Mouse (Mus musculus) heart, embryonic 13.5 days (tissue): ENCODE measurements around the gene Sdc4. TPM values are rescaled to one million over a fixed set of nuclear protein-coding genes. Genes with fewer than 3 reads are reported as not detected.

ENCODE experiments used
- ATAC-seq: fragments of 200-750 bp; cut with Nextera tagmentation; 2 replicates; pipeline ENCODE4 v1.8.0; 2017; ENCODE audit warnings: moderate TSS enrichment; ENCODE audit not compliant: insufficient number of reproducible peaks, low FRiP score, low TSS enrichment; ENCODE audit errors: extremely low read depth
- H3K27ac ChIP-seq: fragments of 300-500 bp; sonication (generic); replicated peaks from 2 replicates; pipeline ENCODE4 v1.5.1; 2015; ENCODE audit warnings: moderate library complexity, mild to moderate bottlenecking, inconsistent platforms
- H3K27me3 ChIP-seq: fragments of 300-500 bp; sonication (generic); replicated peaks from 2 replicates; pipeline ENCODE4 v1.6.1; 2015; ENCODE audit warnings: mild to moderate bottlenecking, inconsistent platforms
- H3K36me3 ChIP-seq: fragments of 300-500 bp; sonication (generic); 2 replicates; pipeline ENCODE4 v1.6.1; 2015; ENCODE audit warnings: mild to moderate bottlenecking, inconsistent platforms
- H3K4me1 ChIP-seq: fragments of 300-500 bp; sonication (generic); 2 replicates; pipeline ENCODE4 v1.6.1; 2015; ENCODE audit warnings: inconsistent platforms
- H3K4me2 ChIP-seq: fragments of 300-500 bp; sonication (generic); 2 replicates; pipeline ENCODE4 v1.6.1; 2015; ENCODE audit warnings: inconsistent platforms, mild to moderate bottlenecking, moderate library complexity
- H3K4me3 ChIP-seq: fragments of 300-500 bp; sonication (generic); 2 replicates; pipeline ENCODE4 v1.5.1; 2015; ENCODE audit warnings: moderate library complexity, mild to moderate bottlenecking, inconsistent platforms
- H3K9ac ChIP-seq: fragments of 300-500 bp; sonication (generic); 2 replicates; pipeline ENCODE4 v1.6.1; 2015; ENCODE audit warnings: inconsistent platforms, mild to moderate bottlenecking, moderate library complexity
- H3K9me3 ChIP-seq: fragments of 300-500 bp; sonication (generic); 2 replicates; pipeline ENCODE4 v1.6.1; 2016; ENCODE audit warnings: inconsistent platforms
- WGBS: fragments of 180-500 bp; shearing (Covaris S2); methylation state at CpG from one replicate; pipeline ENCODE4 v1.1.7; 2015; ENCODE audit warnings: mixed read lengths; 5-methylcytosine and 5-hydroxymethylcytosine counted together
- polyA plus RNA-seq: library from polyadenylated mRNA; unstranded; fragments of >200 nt; fragmentation: Nextera tagmentation; extraction: Ambion mirVana; gene quantifications from 2 replicates; pipeline ENCODE4 v1.2.1, GENCODE M21; 2015

Gene Sdc4
- polyA plus RNA-seq, 1 experiment from 2014 or later, result 36.6 TPM

DNA sequence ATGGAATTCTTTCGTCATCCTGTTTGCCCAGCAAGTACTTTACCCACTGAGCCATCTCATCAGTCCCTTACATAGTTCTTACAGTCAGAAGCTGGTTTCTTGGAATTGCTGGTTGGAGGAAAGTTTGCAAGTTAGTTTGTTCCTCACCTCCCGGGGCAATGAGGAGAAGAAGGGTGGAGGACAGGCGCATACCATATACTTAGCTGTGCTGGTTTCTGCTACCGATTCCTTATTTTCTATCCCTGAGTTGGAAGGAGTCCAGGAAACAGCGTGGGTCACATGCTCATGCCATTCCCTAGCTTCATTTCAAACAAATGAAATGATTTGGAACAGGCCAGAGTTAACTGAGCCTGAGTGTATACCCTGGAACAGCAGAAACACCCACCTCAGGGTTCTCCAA, 5.2 kb upstream of the Sdc4 start:
- Histone ChIP-seq H3K4me1 (peaks cover 45% of the 10 kb centered on the region), H3K4me3 (no peak overlapping the region), H3K36me3 (no peaks in the 10 kb centered on the region), H3K27me3 (no peaks in the 10 kb centered on the region), H3K9ac (0 out of 2 replicates have a peak overlapping the region, but pooled peaks have one; percentile 19), H3K4me2 (0 out of 2 replicates have a peak overlapping the region, but pooled peaks have one; percentile 4), H3K9me3 (no peaks in the 10 kb centered on the region), H3K27ac (0 out of 2 replicates have a peak overlapping the region, but pooled peaks have one; percentile 36)
- 52% methylated on average over 5 of the region's 5 CpGs for WGBS
- no peak for ATAC-seq

DNA sequence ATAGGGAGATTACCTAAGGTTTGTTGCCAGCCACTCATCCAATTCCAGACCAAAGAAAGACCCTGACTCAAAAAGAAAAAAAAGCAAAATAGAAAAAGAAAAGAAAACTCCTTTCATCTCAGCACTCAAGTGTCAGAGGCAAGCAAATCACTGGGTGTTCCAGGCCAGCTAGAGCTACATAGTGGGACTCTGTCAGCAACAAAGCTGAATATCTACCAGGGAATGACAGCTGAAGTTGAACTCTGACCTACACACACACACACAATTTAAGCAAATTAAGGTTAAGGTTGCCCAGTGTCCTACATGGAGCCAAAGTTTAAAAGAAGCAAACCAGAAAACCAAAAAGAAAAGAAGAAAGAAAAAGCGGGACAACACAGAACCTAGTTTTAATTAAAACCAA, 4.5 kb upstream of the Sdc4 start:
- WGBS, result 65% methylated on average over 1 of the region's 1 CpGs
- Histone ChIP-seq H3K9ac (no peak overlapping the region), H3K4me3 (no peak overlapping the region), H3K4me1 (peaks cover 45% of the 10 kb centered on the region), H3K27ac (no peak overlapping the region), H3K4me2 (no peak overlapping the region), H3K9me3 (no peaks in the 10 kb centered on the region), H3K27me3 (no peaks in the 10 kb centered on the region), H3K36me3 (no peaks in the 10 kb centered on the region)
- ATAC-seq, result no peak

DNA sequence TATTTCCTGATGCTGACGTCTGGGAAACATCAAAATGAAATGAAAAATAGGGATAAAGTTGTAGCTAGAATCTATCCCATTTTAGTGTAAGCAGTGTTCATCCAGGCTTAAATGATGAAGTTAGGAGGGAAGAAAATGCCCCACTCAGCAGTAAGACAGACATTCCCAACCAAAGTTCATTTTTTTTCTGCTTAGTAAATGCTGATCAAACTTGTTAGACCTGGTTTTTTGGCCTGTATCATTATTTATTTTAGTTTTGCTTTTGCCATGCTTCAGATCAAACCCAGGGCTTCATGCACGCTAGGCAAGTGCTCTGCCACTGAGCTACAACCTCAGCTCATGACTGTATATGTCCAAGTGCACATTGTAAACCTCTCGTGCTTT, 2.4 kb upstream of the Sdc4 start:
- WGBS, result 72% methylated on average over 3 of the region's 3 CpGs

DNA sequence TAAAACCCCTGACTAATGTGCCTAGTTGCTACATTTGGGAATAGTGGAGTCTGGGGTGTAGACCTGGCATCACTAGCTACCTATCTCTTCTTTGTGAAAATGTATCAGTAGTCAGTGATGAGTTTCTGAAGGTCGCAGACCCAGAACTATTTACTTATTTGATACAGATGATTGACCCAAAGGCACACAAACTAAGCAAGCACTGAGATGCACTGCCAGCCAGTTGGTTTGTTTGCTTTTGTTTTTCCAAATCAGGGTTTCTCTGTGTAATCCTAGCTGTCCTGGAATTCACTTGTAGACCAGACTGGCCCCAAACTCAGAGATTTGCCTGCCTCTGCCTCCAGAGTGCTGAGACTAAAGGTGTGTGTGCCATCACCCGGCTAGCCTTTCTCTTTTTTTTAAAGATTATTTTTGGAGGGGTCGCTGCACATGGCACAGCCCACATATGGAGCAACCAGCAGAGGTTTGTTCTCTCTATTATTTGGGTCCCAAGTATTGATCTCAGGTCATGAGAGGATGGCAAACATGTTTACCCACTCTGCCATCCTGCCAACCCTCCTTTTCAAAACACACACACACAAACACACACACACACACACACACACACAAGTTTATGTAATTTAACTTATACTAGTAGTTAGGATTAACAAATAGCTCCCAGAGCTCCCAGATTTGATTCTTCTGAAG, 1.9 kb upstream of the Sdc4 start:
- 80% methylated on average over 3 of the region's 3 CpGs for WGBS
- H3K4me1 ChIP-seq, result peaks cover 42% of the 10 kb centered on the region
- ATAC-seq, result no peak
- H3K9ac ChIP-seq, result no peak overlapping the region
- H3K9me3 ChIP-seq, result no peaks in the 10 kb centered on the region
- no peak overlapping the region for H3K27ac ChIP-seq
- H3K4me2 ChIP-seq, result no peak overlapping the region
- peaks cover 7% of the 10 kb centered on the region; the same call in 1 of the 2 replicates for H3K27me3 ChIP-seq
- H3K4me3 ChIP-seq, result no peak overlapping the region
- no peaks in the 10 kb centered on the region for H3K36me3 ChIP-seq

More for the DNA sequence above, 2.4 kb upstream of the Sdc4 start:
- H3K4me3 ChIP-seq, result no peak overlapping the region
- no peak overlapping the region for H3K4me2 ChIP-seq
- H3K4me1 ChIP-seq, result peaks cover 39% of the 10 kb centered on the region
- H3K36me3 ChIP-seq, result no peaks in the 10 kb centered on the region
- ATAC-seq, result no peak
- no peak overlapping the region for H3K9ac ChIP-seq
- H3K27ac ChIP-seq, result no peak overlapping the region
- peaks cover 5% of the 10 kb centered on the region; the same call in 1 of the 2 replicates for H3K27me3 ChIP-seq
- H3K9me3 ChIP-seq, result no peaks in the 10 kb centered on the region

DNA sequence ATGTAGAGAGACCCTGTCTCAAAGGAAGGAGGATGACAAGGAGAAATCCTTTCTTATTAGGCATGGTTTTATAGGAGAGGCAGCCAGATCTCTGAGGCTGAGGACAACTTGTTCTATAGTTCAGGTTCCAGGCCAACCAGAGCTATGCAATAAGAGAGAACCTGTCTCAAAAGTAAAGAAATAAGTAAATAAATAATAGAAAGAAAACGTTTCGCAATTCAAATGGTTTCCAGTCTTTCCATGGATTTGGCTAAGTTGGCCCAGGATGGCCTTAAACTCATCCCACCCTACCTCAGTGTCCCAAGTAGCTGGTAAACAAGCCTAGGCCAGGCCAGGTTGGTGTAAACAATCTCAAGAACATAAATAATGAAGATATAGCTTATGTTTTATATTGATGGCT, 1.0 kb upstream of the Sdc4 start:
- Histone ChIP-seq H3K4me2 (no peak overlapping the region), H3K27me3 (peaks cover 7% of the 10 kb centered on the region; the same call in 1 of the 2 replicates), H3K36me3 (no peaks in the 10 kb centered on the region), H3K4me3 (no peak overlapping the region), H3K9me3 (no peaks in the 10 kb centered on the region), H3K4me1 (peaks cover 46% of the 10 kb centered on the region), H3K27ac (no peak overlapping the region), H3K9ac (no peak overlapping the region)
- ATAC-seq, result no peak
- 77% methylated on average over 2 of the region's 2 CpGs for WGBS

DNA sequence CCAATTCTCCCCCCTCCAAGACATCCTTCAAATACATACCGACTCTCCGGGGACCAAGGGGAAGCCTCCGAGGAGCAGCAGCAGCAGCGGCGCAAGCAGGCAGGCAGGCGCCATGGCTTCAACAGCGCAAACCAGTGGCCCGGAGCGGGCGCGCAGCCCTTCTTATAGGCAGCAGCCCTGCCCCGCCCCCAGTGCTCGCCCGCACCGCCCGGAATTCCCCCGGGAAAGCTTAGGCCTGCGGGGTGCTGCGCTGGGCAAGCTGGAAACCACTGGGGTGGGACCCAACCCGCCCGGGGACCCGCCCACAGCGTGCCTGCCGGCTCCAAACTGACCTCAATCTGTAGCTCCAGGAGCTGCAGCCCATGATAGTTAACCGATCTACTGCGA, 643 bp downstream of the Sdc4 start:
- under 1% methylated on average over 26 of the region's 26 CpGs for WGBS
- Histone ChIP-seq H3K36me3 (no peaks in the 10 kb centered on the region), H3K9ac (peak overlapping the region; percentile 91), H3K27me3 (peaks cover 7% of the 10 kb centered on the region; the same call in 1 of the 2 replicates), H3K9me3 (no peaks in the 10 kb centered on the region), H3K27ac (peak overlapping the region; percentile 79), H3K4me3 (peak overlapping the region; percentile 78), H3K4me1 (peaks cover 51% of the 10 kb centered on the region), H3K4me2 (peak overlapping the region; percentile 88)
- peak; percentile 80 for ATAC-seq

DNA sequence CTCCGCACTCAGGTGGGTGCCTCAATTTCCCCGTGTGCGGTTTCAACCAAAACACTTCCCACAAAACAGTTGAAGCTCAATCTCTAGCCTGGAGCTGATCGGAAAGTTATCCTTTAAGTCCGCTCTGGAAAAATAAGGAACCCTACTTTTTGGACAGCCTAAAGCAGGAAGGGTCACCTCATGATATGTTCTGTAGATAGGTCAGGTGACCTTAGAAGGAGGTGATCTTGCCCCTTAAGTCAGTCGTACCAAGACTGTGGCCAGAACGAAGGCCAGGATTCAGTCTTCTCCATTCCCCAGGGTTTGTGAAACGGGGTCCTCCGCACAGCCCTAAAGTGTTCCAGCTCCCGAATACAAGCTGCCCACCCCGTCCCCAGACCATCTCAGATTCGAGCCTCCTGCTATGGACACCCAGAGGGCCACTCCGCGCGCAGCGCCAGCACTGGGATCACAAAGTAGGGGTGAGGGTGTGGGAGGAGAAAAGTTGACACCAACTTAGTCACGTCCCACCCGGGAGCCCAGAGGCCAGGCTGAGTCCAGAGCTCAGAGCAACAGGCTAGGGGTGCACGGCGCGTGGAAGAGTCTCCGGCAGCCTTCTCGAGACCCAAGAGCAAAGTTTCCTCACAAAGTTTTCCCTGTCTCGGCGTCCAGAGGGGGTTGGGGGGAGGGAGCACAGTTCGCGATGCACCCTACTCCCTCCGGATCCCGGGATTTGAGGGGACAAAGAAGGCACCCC, 1.2 kb downstream of the Sdc4 start:
- Histone ChIP-seq H3K4me2 (peak overlapping the region; percentile 88), H3K27me3 (peaks cover 7% of the 10 kb centered on the region; the same call in 1 of the 2 replicates), H3K9ac (peak overlapping the region; percentile 91), H3K4me3 (peak overlapping the region; percentile 78), H3K27ac (peak overlapping the region; percentile 79), H3K4me1 (peaks cover 55% of the 10 kb centered on the region), H3K36me3 (no peaks in the 10 kb centered on the region), H3K9me3 (no peaks in the 10 kb centered on the region)
- ATAC-seq, result peak; percentile 19; the same call in 1 of the 2 replicates
- WGBS, result 4% methylated on average over 29 of the region's 29 CpGs

DNA sequence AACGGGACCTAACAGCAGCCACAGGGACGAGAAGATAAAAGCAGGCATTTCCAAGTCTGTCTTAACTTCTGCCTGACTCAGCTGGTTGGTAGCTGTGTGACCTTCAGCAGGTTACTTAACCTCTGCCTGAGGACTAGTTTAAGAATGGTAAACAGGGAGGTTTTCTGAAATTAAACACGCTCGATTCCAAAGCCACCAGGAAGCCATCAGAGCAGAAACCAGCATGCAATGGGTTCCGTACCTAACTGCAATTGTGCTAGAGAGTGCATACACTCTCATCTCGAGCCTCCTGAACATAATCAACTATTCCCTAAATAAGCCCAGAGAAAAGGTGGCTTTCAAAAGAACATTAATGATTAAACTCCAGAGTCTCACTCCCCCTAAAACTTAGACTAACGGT, 2.0 kb downstream of the Sdc4 start:
- Histone ChIP-seq H3K4me1 (peaks cover 62% of the 10 kb centered on the region), H3K27me3 (peaks cover 7% of the 10 kb centered on the region; the same call in 1 of the 2 replicates), H3K36me3 (no peaks in the 10 kb centered on the region), H3K9me3 (no peaks in the 10 kb centered on the region), H3K4me2 (peak overlapping the region; percentile 88), H3K4me3 (peak overlapping the region; percentile 78), H3K9ac (peak overlapping the region; percentile 91), H3K27ac (no peak overlapping the region)
- 23% methylated on average over 7 of the region's 7 CpGs for WGBS
- no peak for ATAC-seq

DNA sequence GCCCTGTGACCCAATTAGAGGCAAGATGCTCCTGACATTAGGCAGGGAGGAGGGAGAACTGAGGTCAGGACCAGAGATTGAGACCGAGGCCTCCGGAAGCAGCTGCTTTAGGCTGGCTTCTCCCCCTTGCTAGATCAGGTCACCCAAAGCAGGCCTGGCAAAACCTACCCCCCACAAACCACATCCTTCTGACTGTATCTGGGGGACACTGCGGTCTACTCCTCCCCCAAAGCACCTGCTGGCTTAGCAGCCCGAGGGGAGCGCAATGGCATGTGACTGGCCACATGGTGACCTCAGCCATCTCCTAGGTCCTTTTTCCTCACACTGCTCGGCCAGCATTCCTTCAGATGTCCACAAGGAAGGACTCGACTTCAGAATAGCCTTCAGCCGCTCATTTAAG, 2.5 kb downstream of the Sdc4 start:
- 39% methylated on average over 8 of the region's 8 CpGs for WGBS
- H3K4me3 ChIP-seq, result peak overlapping the region; percentile 78
- H3K9ac ChIP-seq, result peak overlapping the region; percentile 91
- no peaks in the 10 kb centered on the region for H3K9me3 ChIP-seq
- peaks cover 7% of the 10 kb centered on the region; the same call in 1 of the 2 replicates for H3K27me3 ChIP-seq
- H3K4me1 ChIP-seq, result peaks cover 68% of the 10 kb centered on the region
- H3K27ac ChIP-seq, result no peak overlapping the region
- H3K4me2 ChIP-seq, result peak overlapping the region; percentile 88
- H3K36me3 ChIP-seq, result no peaks in the 10 kb centered on the region
- no peak for ATAC-seq

DNA sequence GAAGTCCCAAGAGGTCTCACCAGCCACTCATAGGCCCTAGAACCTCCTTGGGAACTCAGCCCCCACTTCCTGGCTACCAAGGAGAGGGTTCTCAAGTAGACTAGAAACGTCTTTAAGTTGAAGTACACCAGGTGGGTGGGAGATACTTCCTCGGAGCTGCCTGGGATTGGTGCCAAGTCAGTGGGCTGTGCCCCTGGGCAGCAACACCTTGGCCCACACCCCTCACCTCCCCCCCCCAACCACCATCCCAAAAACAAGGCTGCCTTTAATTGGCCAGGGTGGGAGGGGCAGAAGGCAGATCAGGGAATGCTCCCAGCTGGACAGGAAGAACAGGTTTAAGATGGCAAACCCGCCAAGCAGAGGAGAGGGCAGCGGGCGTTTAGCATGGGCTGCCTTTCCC, 3.4 kb downstream of the Sdc4 start:
- H3K9me3 ChIP-seq, result no peaks in the 10 kb centered on the region
- 76% methylated on average over 5 of the region's 5 CpGs for WGBS
- H3K9ac ChIP-seq, result no peak overlapping the region
- ATAC-seq, result no peak
- peaks cover 77% of the 10 kb centered on the region for H3K4me1 ChIP-seq
- no peak overlapping the region for H3K4me3 ChIP-seq
- H3K27me3 ChIP-seq, result peaks cover 7% of the 10 kb centered on the region; the same call in 1 of the 2 replicates
- no peaks in the 10 kb centered on the region for H3K36me3 ChIP-seq
- H3K4me2 ChIP-seq, result no peak overlapping the region
- no peak overlapping the region for H3K27ac ChIP-seq

DNA sequence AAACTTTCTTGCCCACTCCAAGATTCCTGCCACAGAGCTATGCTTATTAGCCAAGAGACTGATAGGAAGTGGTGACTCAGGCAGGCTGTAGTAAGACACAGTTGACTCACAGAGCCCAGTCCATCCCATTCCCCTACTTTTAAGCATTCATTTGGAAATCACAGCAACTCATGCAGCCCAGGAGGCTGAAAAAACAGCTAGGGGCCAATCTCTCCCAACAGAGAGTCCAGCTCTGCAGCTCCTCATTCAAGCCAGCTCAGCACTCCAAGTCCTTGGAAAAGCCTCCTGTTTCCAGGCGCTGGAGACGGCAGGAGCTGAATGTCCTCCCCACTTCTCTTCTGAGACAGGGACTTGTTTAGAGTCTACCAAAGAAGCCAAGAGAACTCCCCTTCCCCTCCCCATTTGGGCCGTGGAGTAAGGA, 4.7 kb downstream of the Sdc4 start:
- H3K9me3 ChIP-seq, result no peaks in the 10 kb centered on the region
- no peak overlapping the region for H3K4me3 ChIP-seq
- no peak for ATAC-seq
- H3K9ac ChIP-seq, result 0 out of 2 replicates have a peak overlapping the region, but pooled peaks have one; percentile 19
- no peaks in the 10 kb centered on the region for H3K36me3 ChIP-seq
- peaks cover 88% of the 10 kb centered on the region for H3K4me1 ChIP-seq
- H3K27me3 ChIP-seq, result peaks cover 7% of the 10 kb centered on the region; the same call in 1 of the 2 replicates
- 0 out of 2 replicates have a peak overlapping the region, but pooled peaks have one; percentile 3 for H3K4me2 ChIP-seq
- 44% methylated on average over 3 of the region's 3 CpGs for WGBS
- 0 out of 2 replicates have a peak overlapping the region, but pooled peaks have one; percentile 24 for H3K27ac ChIP-seq
